Mouse (Mus musculus): Measurements from ENCODE around the gene Olfr304. TPM values are rescaled to one million over a fixed set of nuclear protein-coding genes. Genes with fewer than 3 reads are reported as not detected.

The Olfr304 gene
- polyA plus RNA-seq (2014; fragmentation: Illumina TruSeq; extraction: RNeasy Lipid Tissue Mini Kit (QIAGEN cat#74804); ENCODE audit: low read depth, low replicate concordance), result not detected

DNA sequence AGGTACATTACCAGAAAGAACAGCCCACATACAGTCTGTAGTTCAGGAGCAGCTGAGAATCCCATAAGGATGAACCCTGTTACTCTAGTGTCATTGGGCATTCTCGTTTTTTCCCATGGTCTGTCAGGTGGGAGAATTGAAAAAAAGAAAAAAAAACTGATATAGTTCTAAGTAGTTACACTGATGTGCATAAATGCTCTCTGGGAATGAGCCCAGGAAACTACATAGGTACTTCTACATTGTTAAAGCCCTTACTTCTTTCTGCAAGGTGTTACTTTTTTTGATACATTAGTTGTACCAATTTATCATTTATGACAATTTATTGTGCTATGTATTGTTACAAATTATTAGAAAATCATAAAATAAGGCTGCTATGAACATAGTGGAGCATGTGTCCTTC, at the start of gene Olfr304:
Gene Olfr304 (minus strand): TSS at position 101 of the 400 bp plus-strand sequence.

DNA sequence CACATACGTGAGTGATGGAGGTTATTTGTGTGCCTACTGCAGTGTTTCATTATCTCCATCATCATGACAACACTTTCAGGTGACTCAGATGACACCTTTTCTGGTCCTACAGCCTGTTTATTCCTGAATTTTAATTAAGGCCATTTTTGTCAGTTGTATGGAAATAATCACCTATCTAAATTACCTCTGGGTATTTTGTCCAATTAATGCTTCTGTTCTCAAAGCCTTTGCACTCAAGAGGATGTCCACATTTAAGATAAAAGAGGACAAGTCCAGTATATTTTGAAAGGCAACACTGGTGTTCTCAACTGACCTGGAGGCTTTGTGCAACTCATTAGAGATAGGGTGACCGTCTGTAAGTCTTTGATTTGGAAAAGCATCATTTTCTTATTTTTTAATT, 17.1 kb upstream of the Olfr304 start, which contains the start of gene Olfr301:
Gene Olfr301 (plus strand): TSS at position 301 of the 400 bp plus-strand sequence.

DNA sequence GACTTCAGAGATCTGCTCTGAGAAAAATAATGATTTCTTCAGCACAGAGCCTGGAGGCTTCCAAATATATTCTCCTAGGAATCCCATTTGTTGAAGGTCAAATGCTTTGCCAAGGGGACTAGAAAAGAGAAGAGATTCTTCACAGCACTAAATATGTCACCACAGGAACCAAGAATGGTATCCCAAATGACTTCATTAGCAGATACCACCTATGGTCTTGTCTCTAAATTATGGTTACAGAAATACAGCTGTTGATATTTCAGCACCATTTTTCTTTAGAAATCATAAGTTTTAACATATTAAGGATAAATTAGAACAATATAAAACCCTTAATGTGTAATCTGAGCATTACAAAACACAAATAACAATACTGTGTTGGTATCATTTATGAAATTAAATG, 11.2 kb upstream of the Olfr304 start, which contains the start of gene Olfr303:
Gene Olfr303 (minus strand): TSS at position 101 of the 400 bp plus-strand sequence.

DNA sequence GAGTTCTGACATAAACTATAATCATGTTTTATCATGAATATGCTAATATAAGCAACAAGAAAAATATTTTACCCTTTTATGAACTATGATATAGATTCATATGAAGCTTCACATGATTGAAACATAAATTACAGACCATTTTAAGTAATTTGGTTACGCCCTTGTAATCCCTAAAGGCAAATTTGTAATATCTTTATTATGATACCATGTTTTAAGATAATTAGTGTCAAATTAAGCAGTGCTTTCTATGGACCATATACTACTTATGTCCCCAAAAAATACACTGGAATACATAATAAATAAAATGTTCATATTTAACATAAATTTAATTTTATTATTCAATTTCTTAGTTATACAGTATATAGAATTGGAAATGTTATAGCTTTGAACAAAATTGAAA, 19.6 kb downstream of the Olfr304 start, which contains the start of gene Olfr305:
Gene Olfr305 (minus strand): TSS at position 101 of the 400 bp plus-strand sequence.

DNA sequence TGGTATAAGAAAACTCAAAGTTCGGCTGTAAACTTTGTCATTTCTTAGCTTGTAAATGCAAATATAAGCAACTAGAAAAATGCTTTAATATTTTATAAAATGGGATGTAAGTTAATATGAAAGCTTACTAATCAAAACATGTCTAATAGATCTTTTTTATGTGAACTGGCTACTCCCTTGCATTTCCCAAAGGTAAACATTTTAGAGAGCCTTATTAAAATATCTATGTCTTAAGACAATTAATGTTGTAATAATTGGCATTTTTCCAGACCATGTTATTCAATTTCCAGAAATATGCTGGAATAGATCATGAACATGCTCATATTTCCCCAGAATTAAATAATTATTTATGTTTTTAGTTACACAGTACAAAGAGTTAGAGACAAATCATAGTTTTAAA, 49.0 kb downstream of the Olfr304 start, which contains the start of gene Olfr307:
Gene Olfr307 (minus strand): TSS at position 101 of the 400 bp plus-strand sequence.

Other genes with a start within 250 kb of the Olfr304 start
- gene Vmn2r75, start 214.9 kb downstream of the Olfr304 start, polyA plus RNA-seq (2014; fragmentation: Illumina TruSeq; extraction: RNeasy Lipid Tissue Mini Kit (QIAGEN cat#74804); ENCODE audit: low read depth, low replicate concordance), result not detected
- gene Vmn2r76, start 140.3 kb downstream of the Olfr304 start, polyA plus RNA-seq (2014; fragmentation: Illumina TruSeq; extraction: RNeasy Lipid Tissue Mini Kit (QIAGEN cat#74804); ENCODE audit: low read depth, low replicate concordance), result not detected
- not detected for gene Olfr310, start 109.5 kb downstream of the Olfr304 start, polyA plus RNA-seq (2014; fragmentation: Illumina TruSeq; extraction: RNeasy Lipid Tissue Mini Kit (QIAGEN cat#74804); ENCODE audit: low read depth, low replicate concordance)
- not detected for gene Olfr309, start 73.0 kb downstream of the Olfr304 start, polyA plus RNA-seq (2014; fragmentation: Illumina TruSeq; extraction: RNeasy Lipid Tissue Mini Kit (QIAGEN cat#74804); ENCODE audit: low read depth, low replicate concordance)
- gene Olfr308, start 61.0 kb downstream of the Olfr304 start, polyA plus RNA-seq (2014; fragmentation: Illumina TruSeq; extraction: RNeasy Lipid Tissue Mini Kit (QIAGEN cat#74804); ENCODE audit: low read depth, low replicate concordance), result not detected
- gene Olfr307, start 49.1 kb downstream of the Olfr304 start, polyA plus RNA-seq (2014; fragmentation: Illumina TruSeq; extraction: RNeasy Lipid Tissue Mini Kit (QIAGEN cat#74804); ENCODE audit: low read depth, low replicate concordance), result not detected
- gene Olfr305, start 19.7 kb downstream of the Olfr304 start, polyA plus RNA-seq (2014; fragmentation: Illumina TruSeq; extraction: RNeasy Lipid Tissue Mini Kit (QIAGEN cat#74804); ENCODE audit: low read depth, low replicate concordance), result not detected
- not detected for gene Olfr303, start 11.1 kb upstream of the Olfr304 start, polyA plus RNA-seq (2014; fragmentation: Illumina TruSeq; extraction: RNeasy Lipid Tissue Mini Kit (QIAGEN cat#74804); ENCODE audit: low read depth, low replicate concordance)
- not detected for gene Olfr301, start 17.2 kb upstream of the Olfr304 start, polyA plus RNA-seq (2014; fragmentation: Illumina TruSeq; extraction: RNeasy Lipid Tissue Mini Kit (QIAGEN cat#74804); ENCODE audit: low read depth, low replicate concordance)
- gene Olfr299, start 73.3 kb upstream of the Olfr304 start, polyA plus RNA-seq (2014; fragmentation: Illumina TruSeq; extraction: RNeasy Lipid Tissue Mini Kit (QIAGEN cat#74804); ENCODE audit: low read depth, low replicate concordance), result not detected
- gene Olfr298, start 105.8 kb upstream of the Olfr304 start, polyA plus RNA-seq (2014; fragmentation: Illumina TruSeq; extraction: RNeasy Lipid Tissue Mini Kit (QIAGEN cat#74804); ENCODE audit: low read depth, low replicate concordance), result not detected
- gene Olfr297, start 133.3 kb upstream of the Olfr304 start, polyA plus RNA-seq (2014; fragmentation: Illumina TruSeq; extraction: RNeasy Lipid Tissue Mini Kit (QIAGEN cat#74804); ENCODE audit: low read depth, low replicate concordance), result not detected
- gene Olfr295, start 197.2 kb upstream of the Olfr304 start, polyA plus RNA-seq (2014; fragmentation: Illumina TruSeq; extraction: RNeasy Lipid Tissue Mini Kit (QIAGEN cat#74804); ENCODE audit: low read depth, low replicate concordance), result not detected
- not detected for gene Olfr294, start 230.0 kb upstream of the Olfr304 start, polyA plus RNA-seq (2014; fragmentation: Illumina TruSeq; extraction: RNeasy Lipid Tissue Mini Kit (QIAGEN cat#74804); ENCODE audit: low read depth, low replicate concordance)

Measured in liver, adult 10 weeks (tissue).